Mouse (Mus musculus) layer of hippocampus, adult 2 months (tissue): ENCODE data around the gene Tmem56. TPM values are rescaled to one million over a fixed set of nuclear protein-coding genes. Genes with fewer than 3 reads are reported as not detected.

Experiments
- DNase-seq, 2 experiments: peaks; one replicate each; pipeline ENCODE4 v3.0.0; 2022; ENCODE audit warnings: low spot score in 2 of 2
- H3K27ac ChIP-seq: fragments of 200-600 bp; 2 replicates; pipeline ENCODE4 v1.8.1; 2022
- H3K4me3 ChIP-seq: fragments of 200-600 bp; 2 replicates; pipeline ENCODE4 v1.8.1; 2022; ENCODE audit warnings: mild to moderate bottlenecking
- CTCF ChIP-seq: fragments of 200-600 bp; conservative IDR thresholded peaks from 2 replicates; pipeline ENCODE4 v1.8.1; 2022; ENCODE audit warnings: antibody characterized with exemption, mild to moderate bottlenecking, moderate library complexity
- total RNA-seq, 2 experiments: library from RNA; stranded (reverse); gene quantifications; 2 replicates each; pipeline ENCODE4 v1.2.3; 2021

Gene Tmem56
- total RNA-seq, 2 experiments from 2014 or later: 30.6 to 31.1 TPM

GRCm38 (mm10) chr3:121202638-121203037 lies 80.3 kb downstream of the Tmem56 start:
- TF ChIP-seq CTCF: no peak
- no peak overlapping the region for H3K27ac ChIP-seq
- DNase-seq: no peak
- no peak overlapping the region for H3K4me3 ChIP-seq

- no peak for DNase-seq
- Histone ChIP-seq H3K27ac (no peak overlapping the region), H3K4me3 (no peak overlapping the region)
- TF ChIP-seq CTCF: no peak
Measured at GRCm38 (mm10) chr3:121201012-121201747, 81.7 kb downstream of the Tmem56 start.

- DNase-seq: no peak
- Histone ChIP-seq H3K27ac (no peak overlapping the region), H3K4me3 (no peak overlapping the region)
- TF ChIP-seq CTCF: no peak
Measured at GRCm38 (mm10) chr3:121189199-121189598, 93.7 kb downstream of the Tmem56 start.

GRCm38 (mm10) chr3:121187510-121187909 lies 95.4 kb downstream of the Tmem56 start:
- H3K4me3 ChIP-seq: no peak overlapping the region
- TF ChIP-seq CTCF: no peak
- H3K27ac ChIP-seq: no peak overlapping the region
- DNase-seq: no peak

- DNase-seq: no peak
- H3K4me3 ChIP-seq: no peak overlapping the region
- no peak for TF ChIP-seq CTCF
Measured at GRCm38 (mm10) chr3:121186925-121187324, 96.0 kb downstream of the Tmem56 start.

GRCm38 (mm10) chr3:121185197-121185596 lies 97.7 kb downstream of the Tmem56 start:
- DNase-seq: no peak
- Histone ChIP-seq H3K27ac (no peak overlapping the region), H3K4me3 (no peak overlapping the region)
- TF ChIP-seq CTCF: no peak

More at GRCm38 (mm10) chr3:121186925-121187324, 96.0 kb downstream of the Tmem56 start:
- H3K27ac ChIP-seq: no peak overlapping the region

GRCm38 (mm10) chr3:121176011-121176410 lies 106.9 kb downstream of the Tmem56 start:
- H3K27ac ChIP-seq: no peak overlapping the region
- no peak overlapping the region for H3K4me3 ChIP-seq
- no peak for TF ChIP-seq CTCF
- DNase-seq: no peak

GRCm38 (mm10) chr3:121174248-121174945 lies 108.5 kb downstream of the Tmem56 start:
- H3K27ac ChIP-seq: no peak overlapping the region

GRCm38 (mm10) chr3:121172718-121173117 lies 110.2 kb downstream of the Tmem56 start:
- Histone ChIP-seq H3K27ac (no peak overlapping the region), H3K4me3 (no peak overlapping the region)
- no peak for DNase-seq
- no peak for TF ChIP-seq CTCF

More at GRCm38 (mm10) chr3:121174248-121174945, 108.5 kb downstream of the Tmem56 start:
- TF ChIP-seq CTCF: no peak
- H3K4me3 ChIP-seq: no peak overlapping the region
- DNase-seq: no peak

GRCm38 (mm10) chr3:121171872-121172265 lies 111.0 kb downstream of the Tmem56 start:
- H3K4me3 ChIP-seq: peak overlapping the region; percentile 88
- TF ChIP-seq CTCF: no peak
- DNase-seq: no peak
- H3K27ac ChIP-seq: peak overlapping the region; percentile 88; the same call in 1 of the 2 replicates

GRCm38 (mm10) chr3:121171243-121171871 lies 111.5 kb downstream of the Tmem56 start, which contains the start of gene Rwdd3:
TSS of gene Rwdd3 (minus strand) at chr3:121171695.
- peak within 1 kb of the TSS; percentile 88 for H3K4me3 ChIP-seq
- peak; percentile 91 for TF ChIP-seq CTCF
- peak within 1 kb of the TSS; percentile 88 for H3K27ac ChIP-seq
- DNase-seq: peak; percentile 88

- DNase-seq: no peak
- Histone ChIP-seq H3K27ac (peak overlapping the region; percentile 88), H3K4me3 (peak overlapping the region; percentile 88)
- TF ChIP-seq CTCF: no peak
Measured at GRCm38 (mm10) chr3:121170631-121171030, 112.3 kb downstream of the Tmem56 start.

GRCm38 (mm10) chr3:121169092-121169942 lies 113.6 kb downstream of the Tmem56 start:
- H3K4me3 ChIP-seq: no peak overlapping the region
- no peak for DNase-seq
- no peak overlapping the region for H3K27ac ChIP-seq
- TF ChIP-seq CTCF: no peak
